ENCODE assay signal across 9 mouse cellular contexts in the genomic region with DNA sequence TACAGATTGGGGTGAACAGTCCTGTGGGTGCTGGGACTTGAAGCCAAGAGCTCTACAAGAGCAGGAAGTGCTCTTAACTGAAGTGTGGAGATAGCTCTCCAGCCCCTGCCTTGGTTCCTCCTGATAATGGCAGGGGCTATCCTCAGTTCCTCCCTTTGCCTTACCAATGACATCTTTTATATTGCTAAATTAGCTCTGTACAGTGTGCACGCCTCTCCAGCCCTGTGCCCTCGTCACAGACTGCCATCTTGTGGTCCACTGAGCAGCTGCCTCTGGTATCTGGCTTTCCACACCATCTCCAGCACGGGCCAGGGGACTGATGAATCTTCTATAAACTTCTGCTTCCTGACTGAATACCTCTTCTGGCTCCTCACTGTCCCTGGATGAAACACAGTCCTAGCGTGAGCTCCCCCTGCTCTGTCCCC. TPM values are rescaled to one million over a fixed set of nuclear protein-coding genes. Genes with fewer than 3 reads are reported as not detected.
DNase-seq lines count a peak whose midpoint lies in the region; ATAC-seq and TF ChIP-seq lines count a peak whose summit lies in the region.
"Had no signal": no experiment of that assay in that cellular context is flagged by ENCODE, and none has a peak within 500 bp of the region (broad histone marks: within the 10 kb centered on the region; RNA-seq: fewer than 3 reads in every experiment).

No protein-coding gene starts in this region.

- 17% methylated on average over 4 of the region's 4 CpGs for WGBS in intestine, postnatal 0 days
- 34% methylated on average over 4 of the region's 4 CpGs for WGBS in limb, embryonic 10.5 days
- 15% methylated on average over 4 of the region's 4 CpGs for WGBS in stomach, embryonic 14.5 days

- H3K27me3 ChIP-seq in intestine, postnatal 0 days (replicated peaks; ENCODE audit: control insufficient read depth, insufficient read depth, low read length): no peaks in the 10 kb centered on the region
- H3K27me3 ChIP-seq in limb, embryonic 10.5 days (ENCODE audit: low read depth, poor library complexity, severe bottlenecking): 0 out of 2 replicates have a peak, but pooled peaks cover 3% of the 10 kb centered on the region
- no peaks in the 10 kb centered on the region for H3K27me3 ChIP-seq in stomach, embryonic 14.5 days (ENCODE audit: control insufficient read depth, insufficient read depth, low read length)
- H3K27me3 ChIP-seq: embryonic facial prominence, embryonic 12.5 days had no signal

- no peak overlapping the region for H3K4me2 ChIP-seq in intestine, postnatal 0 days (replicated peaks; ENCODE audit: low read depth)
- no peak overlapping the region for H3K4me2 ChIP-seq in stomach, embryonic 14.5 days (replicated peaks; ENCODE audit: low read depth, low read length)
- H3K4me2 ChIP-seq: embryonic facial prominence, embryonic 12.5 days had no signal

- DNase-seq in thymus, postnatal 14 days: peak; percentile 28
- DNase-seq in thymus, postnatal 10 days (ENCODE audit: low spot score in 2 of 2): no peak
- DNase-seq in embryo, embryonic 11 days: peak; percentile 75
- DNase-seq in gastrocnemius, postnatal 25 days: peak; percentile 40
- peak; percentile 54 for DNase-seq in limb, embryonic 10.5 days (ENCODE audit: low spot score)
- DNase-seq in mesoderm, embryonic 11.5 days (ENCODE audit: low read depth, low spot score): peak; percentile 54

- H3K27ac ChIP-seq in intestine, postnatal 0 days (ENCODE audit: low read depth, low read length): no peak overlapping the region
- H3K27ac ChIP-seq in limb, embryonic 10.5 days: no peak overlapping the region; the same call in 1 of the 2 replicates
- no peak overlapping the region for H3K27ac ChIP-seq in stomach, embryonic 14.5 days (ENCODE audit: low read length)
- H3K27ac ChIP-seq: embryonic facial prominence, embryonic 12.5 days had no signal

- H3K9me3 ChIP-seq in intestine, postnatal 0 days (ENCODE audit: control insufficient read depth): no peaks in the 10 kb centered on the region
- H3K9me3 ChIP-seq in limb, embryonic 10.5 days (replicated peaks): no peaks in the 10 kb centered on the region
- no peaks in the 10 kb centered on the region for H3K9me3 ChIP-seq in stomach, embryonic 14.5 days (ENCODE audit: control insufficient read depth, low read depth, low read length)
- H3K9me3 ChIP-seq: embryonic facial prominence, embryonic 12.5 days had no signal

- H3K9ac ChIP-seq in intestine, postnatal 0 days (ENCODE audit: low read depth, low read length): no peak overlapping the region
- no peak overlapping the region for H3K9ac ChIP-seq in stomach, embryonic 14.5 days (replicated peaks; ENCODE audit: low read depth, low read length)
- H3K9ac ChIP-seq: embryonic facial prominence, embryonic 12.5 days had no signal

- 0 out of 2 replicates have a peak, but pooled peaks cover 7% of the 10 kb centered on the region for H3K4me1 ChIP-seq in intestine, postnatal 0 days (replicated peaks; ENCODE audit: control insufficient read depth, insufficient read depth, low read length)
- peaks cover 25% of the 10 kb centered on the region for H3K4me1 ChIP-seq in limb, embryonic 10.5 days
- peaks cover 3% of the 10 kb centered on the region; the same call in 1 of the 2 replicates for H3K4me1 ChIP-seq in stomach, embryonic 14.5 days (ENCODE audit: control insufficient read depth, insufficient read depth, low read length)
- H3K4me1 ChIP-seq: embryonic facial prominence, embryonic 12.5 days had no signal

- TF ChIP-seq CTCF in intestine, postnatal 0 days (IDR thresholded peaks at IDR 0.05; ENCODE audit: low read depth): peak; percentile 93

- no peaks in the 10 kb centered on the region for H3K36me3 ChIP-seq in intestine, postnatal 0 days (ENCODE audit: control insufficient read depth, insufficient read depth)
- no peaks in the 10 kb centered on the region for H3K36me3 ChIP-seq in limb, embryonic 10.5 days
- no peaks in the 10 kb centered on the region for H3K36me3 ChIP-seq in stomach, embryonic 14.5 days (ENCODE audit: control insufficient read depth, insufficient read depth, low read length)
- H3K36me3 ChIP-seq: embryonic facial prominence, embryonic 12.5 days had no signal

- ATAC-seq in intestine, postnatal 0 days: peak; percentile 54; the same call in 1 of the 2 replicates
- ATAC-seq in stomach, embryonic 14.5 days (ENCODE audit: insufficient number of reproducible peaks, insufficient read depth, low FRiP score, low read depth): peak; percentile 42; the same call in 1 of the 2 replicates

- no peak overlapping the region for H3K4me3 ChIP-seq in intestine, postnatal 0 days (ENCODE audit: low read depth, low read length)
- no peak overlapping the region for H3K4me3 ChIP-seq in limb, embryonic 10.5 days
- H3K4me3 ChIP-seq in stomach, embryonic 14.5 days (ENCODE audit: low read depth, low read length): no peak overlapping the region
- H3K4me3 ChIP-seq: embryonic facial prominence, embryonic 12.5 days had no signal

RNA-seq across cellular contexts. Expression of a gene that starts 8.4 kb away (rescaled TPM):
- 1 to 10 TPM in 1 of 2 experiments, under 1 TPM in 1; 0.82 to 2.1 TPM for total RNA-seq in gastrocnemius, postnatal 25 days (2021)
- polyA plus RNA-seq in intestine, postnatal 0 days (2015; fragmentation: Nextera tagmentation; extraction: Ambion mirVana): 13.8 and 16.1 TPM in 2 replicates
- 0.30 and 0.74 TPM in 2 replicates for polyA plus RNA-seq in limb, embryonic 10.5 days (2016; fragmentation: Nextera tagmentation; extraction: Ambion mirVana)
- 2.8 and 3.1 TPM in 2 replicates for polyA plus RNA-seq in stomach, embryonic 14.5 days (2014; fragmentation: Nextera tagmentation; extraction: Ambion mirVana)

RNA-seq across cellular contexts. Expression of a gene that starts 35.6 kb away (rescaled TPM):
- total RNA-seq in gastrocnemius, postnatal 25 days (2021): under 1 TPM; 0.72 to 0.99 TPM
- 14.9 and 15.6 TPM in 2 replicates for polyA plus RNA-seq in intestine, postnatal 0 days (2015; fragmentation: Nextera tagmentation; extraction: Ambion mirVana)
- polyA plus RNA-seq in limb, embryonic 10.5 days (2016; fragmentation: Nextera tagmentation; extraction: Ambion mirVana): 16.2 and 17.2 TPM in 2 replicates
- 13.2 and 14.3 TPM in 2 replicates for polyA plus RNA-seq in stomach, embryonic 14.5 days (2014; fragmentation: Nextera tagmentation; extraction: Ambion mirVana)

Comparison
In these comparisons a context has a peak if more than half of its experiments do, and no peak if none do; other contexts are left out.
1. DNase-seq: peak in thymus, postnatal 14 days (single experiment), embryo, embryonic 11 days (single experiment), gastrocnemius, postnatal 25 days (single experiment), limb, embryonic 10.5 days (single experiment) and mesoderm, embryonic 11.5 days (single experiment); none in thymus, postnatal 10 days (0 of 2).